Mouse (Mus musculus) C2C12 (cell line): ENCODE results near the gene Uchl4. TPM values are rescaled to one million over a fixed set of nuclear protein-coding genes. Genes with fewer than 3 reads are reported as not detected.
A peak's percentile ranks its signal among the peaks of the same experiment; 100 is the strongest.

ENCODE experiments used
- H3K27me3 ChIP-seq: one replicate; pipeline ENCODE4 v1.6.1; 2011; ENCODE audit not compliant: control insufficient read depth, insufficient read depth, insufficient read length
- H3K36me3 ChIP-seq: one replicate; pipeline ENCODE4 v1.6.1; 2011; ENCODE audit not compliant: control insufficient read depth, insufficient read depth
- H3K4me3 ChIP-seq: one replicate; pipeline ENCODE4 v1.5.1; 2011; ENCODE audit warnings: mild to moderate bottlenecking, control low read depth; ENCODE audit not compliant: poor library complexity, insufficient read depth, severe bottlenecking
- H3K79me2 ChIP-seq: one replicate; pipeline ENCODE4 v1.6.1; 2011; ENCODE audit not compliant: control insufficient read depth, insufficient read depth
- H3K79me3 ChIP-seq: one replicate; pipeline ENCODE4 v1.6.1; 2011; ENCODE audit warnings: low read depth, control low read depth
- H3ac ChIP-seq: one replicate; pipeline ENCODE3; 2011; ENCODE audit warnings: low read depth; ENCODE audit not compliant: control insufficient read depth, insufficient read length
- CEBPB ChIP-seq: IDR thresholded peaks from one replicate; pipeline ENCODE4 v1.6.1; 2011; ENCODE audit warnings: low read depth, mild to moderate bottlenecking, control low read depth, moderate library complexity
- CTCF ChIP-seq: IDR thresholded peaks from one replicate; pipeline ENCODE4 v1.5.1; 2011; ENCODE audit not compliant: control insufficient read depth, insufficient read depth, insufficient read length
- FOSL1 ChIP-seq: IDR thresholded peaks from one replicate; pipeline ENCODE4 v1.8.0; 2011; ENCODE audit warnings: mild to moderate bottlenecking, low read length; ENCODE audit not compliant: poor library complexity, insufficient read depth, severe bottlenecking
- MAX ChIP-seq: IDR thresholded peaks from one replicate; pipeline ENCODE4 v1.6.1; 2011; ENCODE audit warnings: mild to moderate bottlenecking, control low read depth
- MYOD1 ChIP-seq: IDR thresholded peaks from one replicate; pipeline ENCODE4 v1.6.1; 2011; ENCODE audit warnings: low read depth; ENCODE audit not compliant: control insufficient read depth, insufficient read length
- MYOG ChIP-seq: IDR thresholded peaks from one replicate; pipeline ENCODE4 v1.6.1; 2011; ENCODE audit not compliant: control insufficient read depth, insufficient read length; ENCODE audit errors: extremely low read depth
- USF1 ChIP-seq: IDR thresholded peaks from one replicate; pipeline ENCODE4 v1.6.1; 2011; ENCODE audit warnings: low read depth, mild to moderate bottlenecking, control low read depth, moderate library complexity
- polyA plus RNA-seq: library from polyadenylated mRNA; unstranded; fragments of >200 nt; fragmentation: generic; extraction: Trizol; gene quantifications from one replicate; pipeline ENCODE4 v1.2.1, GENCODE M21; 2012; ENCODE audit warnings: missing spikeins

Uchl4 gene
- polyA plus RNA-seq, 1 experiment = 0.42 TPM

GRCm38 (mm10) chr9:64199897-64200296 lies 35.1 kb upstream of the Uchl4 start:
- no peak overlapping the region for H3ac ChIP-seq
- no peaks in the 10 kb centered on the region for H3K79me2 ChIP-seq
- TF ChIP-seq MAX (no peak), CEBPB (no peak), FOSL1 (no peak), MYOG (no peak), CTCF (no peak), MYOD1 (no peak), USF1 (no peak)
- H3K27me3 ChIP-seq = no peaks in the 10 kb centered on the region
- peaks cover 24% of the 10 kb centered on the region for H3K36me3 ChIP-seq
- H3K4me3 ChIP-seq = no peak overlapping the region
- H3K79me3 ChIP-seq = no peaks in the 10 kb centered on the region

- no peaks in the 10 kb centered on the region for H3K79me3 ChIP-seq
- H3K79me2 ChIP-seq = no peaks in the 10 kb centered on the region
- peak; percentile 44 for TF ChIP-seq CEBPB
- no peak for TF ChIP-seq MAX
- H3K27me3 ChIP-seq = no peaks in the 10 kb centered on the region
- H3ac ChIP-seq = no peak overlapping the region
- no peak overlapping the region for H3K4me3 ChIP-seq
- peaks cover 26% of the 10 kb centered on the region for H3K36me3 ChIP-seq
Observed at GRCm38 (mm10) chr9:64202331-64202730, 32.7 kb upstream of the Uchl4 start.

- no peaks in the 10 kb centered on the region for H3K79me3 ChIP-seq
- H3K79me2 ChIP-seq = no peaks in the 10 kb centered on the region
- TF ChIP-seq USF1 = no peak
- no peak for TF ChIP-seq CEBPB
- TF ChIP-seq MYOD1 = no peak
- TF ChIP-seq FOSL1 = no peak
- no peak for TF ChIP-seq CTCF
- no peak for TF ChIP-seq MAX
- TF ChIP-seq MYOG = no peak
- H3ac ChIP-seq = no peak overlapping the region
- H3K4me3 ChIP-seq = no peak overlapping the region
- H3K27me3 ChIP-seq = no peaks in the 10 kb centered on the region
- peaks cover 26% of the 10 kb centered on the region for H3K36me3 ChIP-seq
Observed at GRCm38 (mm10) chr9:64202866-64203265, 32.1 kb upstream of the Uchl4 start.

- H3K36me3 ChIP-seq = peaks cover 20% of the 10 kb centered on the region
- H3K4me3 ChIP-seq = no peak overlapping the region
- no peaks in the 10 kb centered on the region for H3K79me2 ChIP-seq
- TF ChIP-seq MYOD1 (no peak), MAX (no peak), USF1 (no peak), MYOG (no peak), CTCF (no peak), CEBPB (no peak), FOSL1 (no peak)
- no peaks in the 10 kb centered on the region for H3K79me3 ChIP-seq
- no peak overlapping the region for H3ac ChIP-seq
- no peaks in the 10 kb centered on the region for H3K27me3 ChIP-seq
Observed at GRCm38 (mm10) chr9:64207509-64208084, 27.4 kb upstream of the Uchl4 start.

GRCm38 (mm10) chr9:64214452-64214851 lies 20.5 kb upstream of the Uchl4 start:
- Histone ChIP-seq H3K4me3 (no peak overlapping the region), H3K79me3 (peaks cover 9% of the 10 kb centered on the region), H3ac (no peak overlapping the region), H3K36me3 (peaks cover 7% of the 10 kb centered on the region), H3K27me3 (no peaks in the 10 kb centered on the region), H3K79me2 (peaks cover 33% of the 10 kb centered on the region)
- TF ChIP-seq MYOD1 = no peak
- no peak for TF ChIP-seq FOSL1
- no peak for TF ChIP-seq MAX
- TF ChIP-seq CTCF = no peak
- TF ChIP-seq CEBPB = no peak
- no peak for TF ChIP-seq MYOG
- no peak for TF ChIP-seq USF1

GRCm38 (mm10) chr9:64216090-64216489 lies 18.9 kb upstream of the Uchl4 start:
- Histone ChIP-seq H3K79me3 (peaks cover 9% of the 10 kb centered on the region), H3K4me3 (no peak overlapping the region), H3K27me3 (no peaks in the 10 kb centered on the region), H3K79me2 (peaks cover 49% of the 10 kb centered on the region), H3ac (no peak overlapping the region), H3K36me3 (peaks cover 3% of the 10 kb centered on the region)
- TF ChIP-seq MYOD1 (no peak), MYOG (no peak), FOSL1 (no peak), CEBPB (no peak), CTCF (no peak), USF1 (no peak), MAX (no peak)
